Mouse (Mus musculus) layer of hippocampus, adult 8-10 months (tissue): ENCODE results near the gene Ube2j1. TPM values are rescaled to one million over a fixed set of nuclear protein-coding genes. Genes with fewer than 3 reads are reported as not detected.
"Not testable (repeated sequence)": the region's sequence is repeated elsewhere in the genome, so short reads cannot be mapped to it uniquely, and the experiment has no call there.

Experiments
- DNase-seq, 2 experiments: peaks; one replicate each; pipeline ENCODE4 v3.0.0; 2022; ENCODE audit warnings: low spot score in 2 of 2
- total RNA-seq, 4 experiments: library from RNA; stranded (reverse); gene quantifications; 2 replicates each; pipeline ENCODE4 v1.2.4; 2022

Gene Ube2j1
- total RNA-seq: 100 to 1,000 TPM; 102 to 112 (median 106) TPM

- DNase-seq: peak; percentile 65 to 83
Observed at GRCm38 (mm10) chr4:33031195-33031960, at the start of gene Ube2j1. Gene Ube2j1 (plus strand): TSS chr4:33031416.

GRCm38 (mm10) chr4:32981617-32982016 lies 49.6 kb upstream of the Ube2j1 start:
- DNase-seq: no peak

GRCm38 (mm10) chr4:32982041-32982715 lies 49.0 kb upstream of the Ube2j1 start:
- no peak for DNase-seq

GRCm38 (mm10) chr4:32982716-32983175 lies 48.5 kb upstream of the Ube2j1 start, which contains the start of gene Rragd:
Gene Rragd (plus strand): TSS chr4:32983037.
- DNase-seq: peak in 1 of 2 experiments; percentile 24

GRCm38 (mm10) chr4:32983176-32984155 lies 47.8 kb upstream of the Ube2j1 start:
- DNase-seq: peak; percentile 43 to 44

GRCm38 (mm10) chr4:32984242-32984641 lies 47.0 kb upstream of the Ube2j1 start:
- DNase-seq: no peak

- no peak for DNase-seq
Observed at GRCm38 (mm10) chr4:32984801-32985675, 46.2 kb upstream of the Ube2j1 start.

- no peak for DNase-seq
Observed at GRCm38 (mm10) chr4:32985684-32986083, 45.5 kb upstream of the Ube2j1 start.

GRCm38 (mm10) chr4:32987006-32987405 lies 44.2 kb upstream of the Ube2j1 start:
- no peak for DNase-seq

- DNase-seq: no peak
Observed at GRCm38 (mm10) chr4:32989346-32989745, 41.9 kb upstream of the Ube2j1 start.

- DNase-seq: no peak
Observed at GRCm38 (mm10) chr4:32994168-32994567, 37.0 kb upstream of the Ube2j1 start.

GRCm38 (mm10) chr4:32996083-32996482 lies 35.1 kb upstream of the Ube2j1 start:
- DNase-seq: no peak

- DNase-seq: no peak
Observed at GRCm38 (mm10) chr4:32997571-32997970, 33.6 kb upstream of the Ube2j1 start.

- no peak for DNase-seq
Observed at GRCm38 (mm10) chr4:32998996-32999395, 32.2 kb upstream of the Ube2j1 start.

GRCm38 (mm10) chr4:33002081-33002480 lies 29.1 kb upstream of the Ube2j1 start:
- DNase-seq: no peak

GRCm38 (mm10) chr4:33005595-33006470 lies 25.4 kb upstream of the Ube2j1 start:
- not testable (repeated sequence) for DNase-seq

- DNase-seq: no peak
Observed at GRCm38 (mm10) chr4:33006844-33007243, 24.4 kb upstream of the Ube2j1 start.

GRCm38 (mm10) chr4:33007443-33008217 lies 23.6 kb upstream of the Ube2j1 start:
- DNase-seq: no peak

GRCm38 (mm10) chr4:33010078-33010477 lies 21.1 kb upstream of the Ube2j1 start:
- no peak for DNase-seq
